Mouse (Mus musculus): ENCODE data around the gene Chchd6.

DNA sequence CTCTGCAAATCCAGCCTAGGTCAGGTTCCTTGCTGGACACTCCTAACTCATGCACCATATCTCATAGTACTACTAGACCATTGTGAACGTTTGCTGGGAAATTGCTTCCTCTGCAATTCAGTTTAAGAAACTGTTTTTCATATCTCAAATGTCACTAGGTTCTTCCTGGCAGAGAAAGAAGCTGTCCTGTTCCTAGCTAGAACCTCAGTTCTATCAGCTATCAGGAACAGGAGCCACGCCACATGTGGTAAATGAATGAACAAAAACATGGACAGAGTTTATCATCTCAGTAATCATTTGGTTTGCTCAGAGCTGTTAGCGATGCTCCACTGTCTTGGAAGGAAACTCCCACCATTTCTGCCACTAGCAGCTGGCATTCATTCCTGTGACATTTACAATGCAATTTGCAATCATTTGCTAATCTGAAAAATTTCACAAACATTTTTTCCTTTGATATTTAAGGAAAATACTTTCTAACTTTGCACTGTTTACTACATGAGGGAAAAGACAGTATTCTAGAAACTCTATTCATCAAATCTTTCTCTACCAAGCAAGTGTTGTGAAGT lies 179.3 kb downstream of the Chchd6 start:
- no peak for TF ChIP-seq CTCF (IDR thresholded peaks at IDR 0.05; ENCODE audit: low read depth, low read length)
- TF ChIP-seq GATA1 (IDR thresholded peaks at IDR 0.05; ENCODE audit: borderline replicate concordance, low read length): no peak

All from G1E (cell line).